Mouse (Mus musculus): ENCODE results near the gene Cyp2f2. TPM values are rescaled to one million over a fixed set of nuclear protein-coding genes. Genes with fewer than 3 reads are reported as not detected.

The Cyp2f2 gene
- total RNA-seq, 2 experiments from 2014 or later: 0.50 to 0.64 TPM

DNA sequence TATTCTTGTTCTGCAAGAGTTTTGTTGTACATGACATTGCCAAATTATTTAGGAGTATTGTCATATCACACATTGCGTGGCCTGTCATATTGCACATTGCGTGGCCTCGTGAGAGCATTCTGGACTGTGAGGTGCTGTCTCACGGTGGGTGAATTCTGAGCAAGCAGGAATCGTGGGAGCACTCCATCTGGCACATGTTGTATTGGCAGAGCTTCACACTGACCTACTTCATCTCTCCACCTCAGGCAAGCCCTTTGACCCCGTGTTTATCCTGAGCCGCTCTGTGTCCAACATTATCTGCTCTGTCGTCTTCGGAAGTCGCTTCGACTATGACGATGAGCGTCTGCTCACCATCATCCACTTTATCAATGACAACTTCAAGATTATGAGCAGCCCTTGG is 9.2 kb downstream of the Cyp2f2 start:
- Histone ChIP-seq H3K27ac (no peak overlapping the region), H3K4me3 (no peak overlapping the region)
- intact Hi-C loops (cut with DNase I): no loop called here
- no peak for DNase-seq
- TF ChIP-seq CTCF (IDR thresholded peaks at IDR 0.05): no peak

DNA sequence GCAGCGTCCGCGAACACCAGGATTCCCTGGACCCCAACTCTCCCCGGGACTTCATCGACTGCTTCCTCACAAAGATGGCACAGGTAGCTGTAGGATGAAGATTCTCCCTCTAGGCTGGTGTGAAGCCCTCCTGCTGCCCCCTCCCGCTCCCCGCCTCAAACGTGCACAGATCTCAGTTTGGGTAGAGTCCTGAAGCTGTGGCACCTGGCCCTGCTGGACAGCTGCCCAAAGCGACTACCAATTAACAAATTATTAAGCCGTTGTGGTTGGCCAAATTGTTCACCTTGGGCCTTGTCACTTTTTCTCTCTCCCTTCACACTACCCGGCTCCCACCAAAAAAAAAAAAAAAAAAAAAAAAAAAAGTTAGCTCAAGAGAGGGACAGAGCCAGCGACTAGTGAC is 10.1 kb downstream of the Cyp2f2 start:
- no peak overlapping the region for H3K27ac ChIP-seq
- TF ChIP-seq CTCF (IDR thresholded peaks at IDR 0.05): no peak
- intact Hi-C loops (cut with DNase I): no loop called here

DNA sequence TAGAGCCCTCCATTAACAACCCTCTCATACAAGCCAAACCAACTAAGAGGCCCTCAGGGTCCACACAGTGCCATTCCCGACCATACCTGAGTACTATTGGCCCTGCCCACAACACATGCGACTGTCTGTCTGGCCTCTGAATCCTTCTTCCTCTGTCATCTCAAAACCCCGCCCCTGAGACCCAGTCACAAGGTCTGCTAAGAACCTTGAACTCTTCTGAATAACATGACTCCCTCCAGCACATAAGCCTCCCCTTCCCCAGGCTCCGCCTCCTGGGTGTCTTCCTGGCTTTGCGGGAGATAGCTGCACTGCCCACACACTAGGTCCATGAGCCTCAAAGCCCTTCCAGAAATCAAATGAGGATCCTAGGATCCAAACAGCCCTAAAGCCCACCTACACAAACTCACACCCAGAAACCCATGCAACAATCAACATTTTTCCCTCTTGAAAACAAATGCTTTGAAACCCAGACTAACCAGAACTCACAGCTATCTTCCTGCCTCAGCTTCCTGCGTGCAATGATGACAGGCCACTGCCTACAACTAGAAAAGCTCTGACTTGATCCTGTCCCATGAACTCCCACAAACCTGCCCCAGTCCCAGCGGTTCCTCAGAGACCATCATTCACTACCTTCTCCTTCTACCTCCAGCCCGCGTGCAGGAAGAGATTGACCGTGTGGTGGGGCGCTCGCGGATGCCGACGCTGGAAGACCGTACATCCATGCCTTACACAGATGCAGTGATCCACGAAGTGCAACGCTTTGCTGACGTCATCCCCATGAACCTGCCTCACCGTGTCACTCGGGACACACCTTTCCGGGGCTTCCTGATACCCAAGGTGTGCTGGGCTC is 11.0 kb downstream of the Cyp2f2 start:
- intact Hi-C loops (cut with DNase I): no loop called here
- no peak overlapping the region for H3K27ac ChIP-seq
- DNase-seq: no peak
- TF ChIP-seq CTCF (IDR thresholded peaks at IDR 0.05): no peak
- no peak overlapping the region for H3K4me3 ChIP-seq

More for the DNA sequence above, 10.1 kb downstream of the Cyp2f2 start:
- no peak for DNase-seq
- H3K4me3 ChIP-seq: no peak overlapping the region

DNA sequence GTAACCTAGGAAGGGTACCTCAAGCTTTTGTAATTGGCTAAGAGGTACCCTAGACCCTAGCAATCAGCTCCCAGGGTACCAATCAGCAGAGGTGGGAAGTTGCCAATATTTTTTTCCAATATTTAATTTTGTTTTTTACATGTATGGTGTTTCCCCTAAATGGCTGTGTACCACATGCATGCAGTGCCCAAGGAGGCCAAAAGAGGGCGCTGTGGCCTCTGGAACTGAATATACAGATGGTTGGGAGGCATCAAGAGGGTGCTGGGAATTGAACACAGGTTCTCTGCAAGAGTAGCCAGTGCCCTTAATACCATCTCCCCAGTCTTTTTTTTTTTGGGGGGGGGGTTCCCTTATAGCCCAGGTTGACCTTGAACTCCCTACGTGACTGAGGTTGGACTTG is 11.7 kb downstream of the Cyp2f2 start:
- TF ChIP-seq CTCF (IDR thresholded peaks at IDR 0.05): peak; percentile 31
- no peak overlapping the region for H3K4me3 ChIP-seq

DNA sequence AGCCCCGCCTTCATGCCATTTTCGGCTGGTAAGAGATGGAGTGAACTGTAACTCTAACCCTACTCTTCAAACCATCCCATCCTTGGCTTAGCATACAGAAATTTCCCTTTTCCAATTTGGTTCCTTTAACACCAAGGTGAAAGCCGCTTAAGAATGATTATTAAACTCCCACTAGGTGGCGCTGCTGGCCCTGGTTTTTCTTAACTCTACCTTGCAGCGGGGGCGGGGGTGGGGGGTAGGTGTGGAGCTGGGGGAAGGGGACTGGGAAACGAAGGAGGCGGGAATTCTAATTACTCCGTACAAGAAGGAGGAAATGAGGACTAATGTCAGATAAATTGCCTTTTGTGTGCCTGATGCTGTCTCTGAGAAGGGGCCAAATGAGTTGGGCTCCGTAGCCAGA is 12.9 kb downstream of the Cyp2f2 start:
- H3K4me3 ChIP-seq: no peak overlapping the region
- peak; percentile 67 for DNase-seq
- intact Hi-C loops (cut with DNase I): loop anchor here (2.0 kb wide), 3 partner anchors 26 to 152 kb away; no protein-coding TSS in a partner anchor
- H3K27ac ChIP-seq: no peak overlapping the region
- TF ChIP-seq CTCF (IDR thresholded peaks at IDR 0.05): peak; percentile 65

More for the DNA sequence above, 11.7 kb downstream of the Cyp2f2 start:
- intact Hi-C loops (cut with DNase I): no loop called here
- no peak for DNase-seq
- H3K27ac ChIP-seq: no peak overlapping the region

DNA sequence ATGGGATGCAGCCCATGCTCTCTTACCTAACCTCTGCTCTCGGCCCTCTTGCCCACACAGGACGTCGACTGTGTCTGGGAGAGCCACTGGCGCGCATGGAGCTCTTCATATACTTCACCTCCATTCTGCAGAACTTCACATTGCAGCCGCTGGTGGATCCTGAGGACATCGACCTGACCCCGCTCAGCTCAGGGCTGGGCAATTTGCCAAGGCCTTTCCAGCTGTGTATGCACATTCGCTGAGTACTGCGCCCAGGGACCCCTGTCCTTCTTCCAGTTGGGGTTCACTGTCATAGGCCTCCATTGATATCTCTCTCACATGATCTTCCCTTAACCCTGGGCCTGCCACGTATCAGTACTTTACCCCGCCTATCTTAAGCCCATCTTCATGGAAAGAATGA is 13.4 kb downstream of the Cyp2f2 start:
- DNase-seq: peak; percentile 39
- no peak overlapping the region for H3K4me3 ChIP-seq
- intact Hi-C loops (cut with DNase I): loop anchor here (2.0 kb wide), 3 partner anchors 26 to 152 kb away; no protein-coding TSS in a partner anchor
- no peak for TF ChIP-seq CTCF (IDR thresholded peaks at IDR 0.05)
- no peak overlapping the region for H3K27ac ChIP-seq

DNA sequence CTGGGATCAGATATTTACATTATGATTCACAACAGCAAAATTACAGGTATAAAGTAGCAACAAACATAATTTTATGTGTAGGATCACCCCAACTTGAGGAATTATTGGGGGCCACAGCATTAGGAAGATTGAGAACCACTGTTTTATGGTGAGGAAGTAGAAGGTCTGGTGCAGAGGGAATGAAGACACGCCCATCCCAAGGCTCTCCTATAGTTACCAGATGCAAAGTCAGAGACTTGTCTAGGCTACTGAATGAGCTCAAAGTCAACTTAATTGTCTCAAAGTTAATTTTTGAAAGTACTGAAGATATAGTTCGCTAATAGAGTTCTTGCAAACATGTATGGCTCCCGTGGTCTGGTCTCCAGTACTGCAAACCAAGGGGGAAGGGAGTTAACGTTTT is 14.0 kb downstream of the Cyp2f2 start:
- intact Hi-C loops (cut with DNase I): loop anchor here (2.0 kb wide), 3 partner anchors 25 to 151 kb away; no protein-coding TSS in a partner anchor
- DNase-seq: no peak
- H3K27ac ChIP-seq: no peak overlapping the region
- no peak overlapping the region for H3K4me3 ChIP-seq
- no peak for TF ChIP-seq CTCF (IDR thresholded peaks at IDR 0.05)

DNA sequence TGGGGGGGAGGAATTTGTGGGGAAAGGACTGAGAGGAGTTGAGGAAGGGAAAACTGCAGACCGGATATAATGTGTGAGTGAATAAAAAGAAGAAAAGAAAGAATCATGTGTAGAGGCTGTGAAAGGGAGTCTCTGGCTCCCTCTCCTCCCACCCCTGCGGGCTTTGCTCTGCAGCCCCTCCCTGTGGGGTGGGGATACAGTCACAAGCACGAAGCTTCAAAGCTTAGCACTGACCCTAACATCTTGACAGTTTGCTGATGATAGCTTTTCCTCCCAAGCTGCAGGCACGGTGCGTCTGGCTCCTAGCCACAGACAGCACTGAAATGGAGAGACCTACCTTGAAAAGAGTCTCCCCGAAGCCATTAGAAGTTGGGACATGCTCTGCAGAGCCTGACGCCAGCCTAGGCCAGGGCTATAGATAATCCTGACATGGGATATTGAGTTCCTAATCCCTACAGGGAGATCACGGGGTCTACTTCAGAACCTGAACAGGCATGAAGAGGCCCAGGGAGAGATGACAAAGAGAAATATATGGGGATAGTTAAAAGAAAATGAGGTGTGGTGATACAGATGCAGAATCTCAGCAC is 16.8 kb downstream of the Cyp2f2 start:
- intact Hi-C loops (cut with DNase I): no loop called here

DNA sequence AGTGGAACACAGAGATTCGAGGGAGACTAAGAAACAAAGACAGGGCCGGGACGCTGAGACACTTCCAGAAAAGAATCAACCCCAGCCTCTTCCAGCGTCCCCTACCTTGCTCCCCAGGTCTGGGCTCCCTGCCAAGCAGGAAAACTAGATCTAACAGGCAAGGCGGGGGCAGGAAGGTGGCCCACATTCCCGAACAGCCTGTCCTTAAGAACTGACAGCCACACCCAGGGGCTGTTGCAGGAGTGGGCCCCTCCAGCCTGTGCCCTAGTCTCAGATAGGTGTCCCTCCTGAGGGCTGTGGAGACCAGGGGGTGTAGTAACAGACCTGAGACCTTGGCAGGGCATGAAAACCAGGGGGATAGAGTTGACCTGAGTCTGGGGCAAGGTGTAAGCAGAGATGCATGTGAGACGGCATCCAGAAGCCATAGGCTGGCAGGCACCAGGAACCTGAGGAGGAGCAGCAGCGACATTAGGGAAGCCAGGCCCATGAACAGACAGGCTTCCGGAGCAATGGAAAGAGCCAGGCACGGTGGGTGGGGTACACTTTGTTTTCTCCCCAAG is 33.6 kb downstream of the Cyp2f2 start, which contains the start of gene Cyp2t4:
Cyp2t4 (plus strand) TSS at position 510 of the 560 bp plus-strand sequence.
- no peak for TF ChIP-seq CTCF (IDR thresholded peaks at IDR 0.05)
- intact Hi-C loops (cut with DNase I): no loop called here
- Histone ChIP-seq H3K4me3 (peak within 1 kb of the TSS; percentile 30), H3K27ac (peak within 1 kb of the TSS; percentile 74)
- DNase-seq: peak; percentile 62

More for the DNA sequence above, 16.8 kb downstream of the Cyp2f2 start:
- H3K27ac ChIP-seq: no peak overlapping the region
- DNase-seq: no peak
- TF ChIP-seq CTCF (IDR thresholded peaks at IDR 0.05): no peak
- H3K4me3 ChIP-seq: no peak overlapping the region

DNA sequence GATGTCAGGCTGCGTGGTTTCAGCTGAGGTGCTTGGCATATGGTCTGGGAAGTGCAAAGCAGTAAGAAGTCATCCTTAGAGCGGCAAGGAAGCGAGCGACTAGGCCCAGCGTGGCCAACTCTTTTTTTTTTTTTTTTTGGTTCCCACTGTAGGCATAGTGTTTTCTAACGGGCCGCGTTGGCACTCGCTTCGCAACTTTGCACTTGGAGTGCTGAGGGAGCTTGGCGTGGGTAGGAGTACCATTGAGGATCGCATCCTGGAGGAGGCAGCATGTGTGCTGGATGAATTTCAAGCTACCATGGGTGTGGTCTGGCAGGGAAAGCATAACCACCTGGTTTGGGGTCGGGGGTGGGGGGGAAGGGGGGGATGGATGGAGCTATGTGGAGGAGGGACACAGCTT is 36.3 kb downstream of the Cyp2f2 start:
- intact Hi-C loops (cut with DNase I): no loop called here
- no peak for DNase-seq
- Histone ChIP-seq H3K4me3 (no peak overlapping the region), H3K27ac (no peak overlapping the region)
- TF ChIP-seq CTCF (IDR thresholded peaks at IDR 0.05): no peak

DNA sequence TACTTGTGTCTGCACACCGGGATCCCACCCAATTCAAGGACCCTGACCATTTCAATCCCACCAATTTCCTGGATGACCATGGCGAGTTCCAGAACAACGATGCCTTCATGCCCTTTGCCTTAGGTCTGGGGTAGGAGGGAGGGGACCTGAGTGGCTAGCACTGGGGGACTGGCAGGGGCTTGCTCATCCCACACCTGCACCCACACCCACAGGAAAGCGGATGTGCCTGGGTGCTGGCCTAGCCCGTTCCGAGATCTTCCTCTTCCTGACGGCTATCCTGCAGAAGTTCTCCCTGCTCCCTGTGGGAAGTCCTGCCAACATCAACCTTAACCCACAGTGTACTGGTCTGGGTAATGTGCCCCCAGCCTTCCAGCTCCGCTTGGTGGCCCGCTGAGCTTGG is 38.5 kb downstream of the Cyp2f2 start:
- Histone ChIP-seq H3K27ac (no peak overlapping the region), H3K4me3 (no peak overlapping the region)
- intact Hi-C loops (cut with DNase I): loop anchor here (2.0 kb wide), 3 partner anchors 25 to 119 kb away; partner anchors contain the start of gene Coq8b
- TF ChIP-seq CTCF (IDR thresholded peaks at IDR 0.05): no peak
- DNase-seq: no peak

DNA sequence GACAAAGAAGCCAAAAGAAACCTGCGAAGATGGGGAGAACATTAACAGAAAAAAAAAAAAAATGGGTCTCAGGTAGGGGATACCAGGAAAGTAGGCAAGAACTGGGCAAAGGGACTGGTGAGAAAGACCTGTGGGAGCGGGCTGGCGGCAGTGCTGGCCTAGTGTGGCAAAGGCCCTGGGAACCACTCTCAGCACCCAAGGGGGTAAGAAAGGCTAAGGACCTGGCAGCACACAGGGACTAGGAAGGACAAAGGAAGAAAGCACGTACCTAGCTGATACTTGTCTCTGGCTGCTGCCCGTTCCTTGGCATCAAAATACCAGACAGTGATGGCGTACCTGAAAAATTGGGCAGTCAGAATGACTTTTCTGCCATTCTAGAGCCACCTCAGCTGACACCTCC is 39.5 kb downstream of the Cyp2f2 start:
- DNase-seq: no peak
- intact Hi-C loops (cut with DNase I): loop anchor here (2.0 kb wide), 3 partner anchors 26 to 118 kb away; partner anchors contain the start of gene Coq8b
- no peak for TF ChIP-seq CTCF (IDR thresholded peaks at IDR 0.05)
- no peak overlapping the region for H3K4me3 ChIP-seq
- H3K27ac ChIP-seq: peak overlapping the region; percentile 6; the same call in 1 of the 2 replicates

DNA sequence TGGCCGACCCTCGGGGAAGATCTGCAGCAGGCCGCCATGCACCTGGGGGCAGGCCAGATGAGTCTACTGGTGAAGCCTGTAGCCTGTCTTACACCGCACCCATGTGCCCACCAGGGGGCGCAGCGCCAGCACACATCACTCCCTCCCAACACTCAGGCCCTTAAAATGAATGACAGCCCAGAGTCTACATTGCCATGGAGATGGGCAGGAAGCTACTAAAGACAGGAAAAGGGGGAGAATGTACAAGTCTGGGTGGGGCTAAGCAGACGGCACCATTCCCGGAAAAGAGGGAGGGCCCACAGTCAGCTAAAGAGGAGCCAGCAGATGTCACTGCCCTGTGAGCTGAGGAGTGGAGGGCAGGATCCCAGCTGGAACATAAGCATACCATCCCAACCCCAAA is 40.2 kb downstream of the Cyp2f2 start:
- intact Hi-C loops (cut with DNase I): loop anchor here (2.0 to 5.0 kb wide), 5 partner anchors 27 to 117 kb away; partner anchors contain the start of genes BC024978, Coq8b, Numbl and Snrpa

More for the DNA sequence above, 40.2 kb downstream of the Cyp2f2 start:
- TF ChIP-seq CTCF (IDR thresholded peaks at IDR 0.05): peak; percentile 98
- DNase-seq: peak; percentile 90
- H3K27ac ChIP-seq: peak overlapping the region; percentile 98
- peak overlapping the region; percentile 38 for H3K4me3 ChIP-seq
